Mouse (Mus musculus) activated CD4-positive, CD25-positive, alpha-beta regulatory T cell, adult 9 weeks (primary cell): ENCODE results near the gene Srebf2. TPM values are rescaled to one million over a fixed set of nuclear protein-coding genes. Genes with fewer than 3 reads are reported as not detected.

ENCODE experiments used
- polyA plus RNA-seq: library from polyadenylated mRNA; unstranded; fragments of 100-300 nt; shearing (Covaris generic); gene quantifications from one replicate; pipeline ENCODE4 v1.2.1, GENCODE M21; 2017

Gene Srebf2
- polyA plus RNA-seq, result 169 TPM

DNA sequence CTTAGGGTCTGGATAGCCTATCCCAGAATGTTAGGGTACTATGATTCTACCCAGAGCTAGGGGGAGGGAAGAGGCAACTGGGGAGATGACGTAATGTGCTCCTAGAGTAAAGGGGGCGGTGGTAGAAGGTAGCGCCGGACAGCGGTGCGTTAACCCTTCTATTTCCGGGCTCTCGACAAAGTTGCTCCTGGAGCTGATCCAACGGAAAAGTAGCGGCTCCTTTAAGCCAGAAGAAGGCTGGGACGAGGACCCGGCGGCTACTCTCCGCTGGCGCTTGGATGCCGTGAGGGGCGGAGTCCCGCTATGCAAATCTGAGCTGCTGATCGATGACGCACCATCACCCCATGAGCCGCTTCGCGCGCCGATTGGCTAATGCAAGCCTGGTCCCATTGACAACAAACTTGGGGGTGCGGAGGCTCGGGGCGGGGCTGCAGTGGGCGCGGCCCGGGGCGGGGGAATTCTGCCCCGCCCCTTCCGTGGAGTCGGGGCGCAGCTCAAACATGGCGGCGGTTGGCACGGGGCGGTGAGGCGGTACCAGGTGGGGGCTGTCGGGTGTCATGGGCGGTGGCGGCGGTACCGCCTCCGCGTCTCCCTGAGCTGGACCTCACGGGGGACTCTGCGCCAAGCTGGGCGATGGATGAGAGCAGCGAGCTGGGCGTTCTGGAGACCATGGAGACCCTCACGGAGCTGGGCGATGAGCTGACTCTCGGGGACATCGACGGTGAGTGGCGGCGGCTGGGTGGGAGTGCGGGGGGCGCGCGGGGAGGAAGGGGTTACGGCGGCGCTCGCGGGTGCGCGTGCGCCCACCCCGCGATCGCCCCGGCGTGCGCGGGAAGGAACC, at the start of gene Srebf2:
Gene Srebf2 (plus strand): TSS at position 412 of the 841 bp plus-strand sequence.

DNA sequence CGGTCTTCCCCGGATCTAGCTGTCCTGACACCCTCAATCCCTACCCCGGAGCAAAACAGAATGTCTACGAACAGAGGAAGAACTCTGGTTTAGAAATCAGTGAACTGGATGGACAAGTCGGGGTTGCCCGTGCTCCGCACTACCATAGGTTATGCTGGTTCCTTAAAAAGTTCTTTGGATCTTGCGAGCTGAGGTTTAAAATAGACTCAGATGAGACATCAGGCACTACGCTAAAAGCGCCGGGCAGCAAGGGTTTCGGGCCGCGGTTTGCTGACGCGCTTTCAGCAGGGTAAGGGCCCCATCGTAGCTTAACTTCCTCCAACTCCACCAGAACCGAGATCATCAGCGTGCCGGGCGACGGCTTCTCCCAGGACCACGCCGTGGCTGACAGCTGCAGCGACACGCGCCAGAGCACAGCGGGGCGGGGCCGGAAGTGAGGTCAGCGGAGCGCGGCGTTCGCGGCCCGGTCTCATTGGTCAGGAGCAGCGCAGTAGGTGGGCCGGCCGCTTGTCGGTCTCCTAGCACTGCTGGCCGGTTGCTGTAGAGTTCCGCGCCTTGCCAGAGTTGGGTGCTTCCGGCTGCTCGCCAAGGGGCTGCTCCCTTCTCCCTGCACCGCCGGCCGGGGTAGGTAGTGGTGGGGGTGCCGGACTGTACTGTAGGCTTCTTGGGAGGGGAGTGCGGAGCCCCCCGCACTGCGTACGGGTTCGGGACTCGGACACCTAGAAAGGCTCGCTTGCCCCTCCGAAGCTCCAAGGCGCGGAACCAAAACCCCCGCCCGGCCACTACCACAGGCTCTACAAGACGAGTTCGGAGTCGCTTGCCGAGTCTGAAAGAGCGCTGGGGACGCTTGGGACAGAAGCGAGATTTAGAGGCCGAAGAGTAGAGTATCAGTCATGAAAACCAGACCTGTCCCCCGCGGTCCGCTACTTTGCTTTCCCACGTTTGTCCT, 19.3 kb upstream of the Srebf2 start, which contains the start of gene Ccdc134:
Gene Ccdc134 (plus strand): TSS at position 497 of the 949 bp plus-strand sequence.

DNA sequence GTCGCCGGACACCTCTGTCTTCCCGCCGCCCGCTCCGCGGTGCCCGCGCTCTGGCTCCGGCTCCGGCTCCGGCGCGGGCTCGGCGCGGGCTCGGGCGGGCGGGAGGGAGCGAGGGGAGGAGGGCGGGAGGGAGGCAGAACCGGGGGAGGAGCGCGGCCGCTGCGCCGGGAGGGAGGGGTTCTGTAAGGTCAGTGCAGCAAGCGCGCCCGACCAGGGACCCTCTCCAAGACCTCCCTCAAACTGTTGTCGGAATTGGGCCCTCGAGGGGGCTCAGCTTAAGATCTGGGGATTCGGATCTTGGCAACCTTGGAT, 65.7 kb downstream of the Srebf2 start, which contains the start of gene Shisa8:
Gene Shisa8 (minus strand): TSS at position 64 of the 312 bp plus-strand sequence.

DNA sequence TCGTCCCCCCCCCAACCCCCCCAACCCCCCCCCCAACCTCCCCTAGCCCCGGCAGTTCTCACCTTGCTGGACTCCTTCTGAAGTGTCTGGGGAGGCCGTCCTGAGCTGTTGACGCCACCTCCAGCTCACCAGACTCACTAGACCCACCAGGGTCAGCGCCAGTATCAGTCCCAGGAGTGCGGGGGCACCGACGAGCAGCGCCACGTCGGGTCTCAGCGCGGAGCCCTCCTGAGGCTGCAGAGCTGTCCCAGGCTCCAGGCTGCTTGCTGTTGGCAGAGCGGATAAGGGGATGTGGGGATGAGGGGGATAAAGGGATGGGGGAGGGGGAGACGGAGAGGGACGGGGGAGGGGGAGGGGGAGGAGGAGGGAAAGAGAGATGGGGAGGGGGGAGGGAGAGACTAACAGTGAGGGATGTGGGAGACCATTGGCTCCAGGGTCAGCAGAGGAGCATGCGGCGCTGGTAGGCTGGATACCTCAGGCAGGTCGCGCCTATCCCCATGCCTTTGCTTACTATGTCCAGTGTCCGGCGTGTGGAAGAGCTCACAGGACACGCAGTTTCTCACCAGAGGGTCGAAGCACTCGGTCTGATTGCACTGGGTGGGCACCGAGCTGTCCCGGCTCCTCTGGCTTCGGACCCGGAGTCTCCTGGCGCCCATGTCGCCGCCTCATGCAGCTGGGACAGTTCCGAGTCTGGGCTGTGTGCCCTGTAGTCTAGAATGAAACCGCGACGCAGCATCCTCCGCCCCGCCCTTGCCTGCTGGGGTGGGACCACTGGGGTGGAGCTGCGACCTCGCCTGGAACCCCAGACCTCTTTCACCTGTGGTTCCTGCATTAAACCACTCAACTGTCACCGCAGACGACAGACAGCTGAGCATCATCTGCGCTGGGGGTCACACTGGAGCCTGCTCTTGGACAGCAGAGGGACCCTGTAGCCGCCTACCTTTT, 76.9 kb downstream of the Srebf2 start, which contains the start of gene Tnfrsf13c:
Gene Tnfrsf13c (minus strand): TSS at position 713 of the 945 bp plus-strand sequence.

DNA sequence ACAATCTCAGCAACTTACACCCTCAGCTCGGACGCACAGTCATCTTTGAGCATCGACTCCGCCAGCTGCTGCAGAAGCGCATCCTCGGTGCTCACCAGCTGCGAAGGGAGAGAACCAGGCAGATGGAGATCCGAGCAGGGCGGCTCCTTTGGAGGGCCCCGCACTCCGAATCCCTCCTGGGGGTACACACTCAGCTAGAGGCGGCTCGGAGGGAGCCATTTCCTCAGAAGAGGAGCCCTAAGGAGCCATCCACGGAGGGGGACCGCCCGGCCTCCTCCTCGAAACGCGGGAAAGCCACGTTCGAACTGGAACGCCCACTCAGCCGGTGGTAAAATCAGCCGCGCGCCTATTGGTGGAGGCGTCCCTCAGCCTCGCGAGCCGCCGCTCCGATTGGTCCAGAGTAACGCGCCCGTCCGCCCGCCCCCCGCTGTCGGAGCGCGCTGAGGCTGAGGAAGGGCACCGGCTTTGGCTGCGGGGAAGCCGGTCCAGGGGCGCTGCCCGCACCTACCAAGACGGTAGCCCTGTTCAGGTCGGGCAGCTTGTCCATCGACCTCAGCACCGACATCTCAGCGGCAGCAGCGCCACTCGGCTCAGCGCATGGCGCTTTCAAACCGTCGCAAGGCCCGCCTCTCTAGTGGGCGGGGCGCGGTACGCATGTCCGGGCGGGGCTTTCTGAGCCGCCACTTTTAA, 97.3 kb downstream of the Srebf2 start, which contains the start of gene Cenpm:
Gene Cenpm (minus strand): TSS at position 634 of the 690 bp plus-strand sequence.

DNA sequence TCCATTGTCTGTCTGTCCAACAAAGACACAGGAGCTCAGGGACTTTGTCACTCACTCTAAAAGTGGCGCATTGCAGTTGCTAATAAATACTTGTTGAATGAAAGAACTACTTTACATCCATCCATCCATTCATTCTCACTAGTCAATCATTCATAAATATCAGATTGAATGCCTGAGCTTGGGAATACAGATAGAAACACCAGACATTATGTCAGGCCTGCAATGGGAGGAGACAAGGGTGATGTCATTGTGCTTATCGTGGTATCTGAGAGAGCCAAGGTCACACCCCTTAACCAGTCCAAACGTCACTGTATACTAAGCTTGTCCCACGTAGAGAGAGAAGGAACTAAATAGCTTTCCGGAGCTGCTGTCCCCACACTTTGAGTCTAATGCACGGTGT, 105.1 kb downstream of the Srebf2 start, which contains the start of gene 1500009C09Rik:
Gene 1500009C09Rik (plus strand): TSS at position 301 of the 400 bp plus-strand sequence.

Other genes with a start within 250 kb of the Srebf2 start
- gene Polr3h, start 220.9 kb upstream of the Srebf2 start, polyA plus RNA-seq, result 36.9 TPM
- not detected for gene Csdc2, start 210.4 kb upstream of the Srebf2 start, polyA plus RNA-seq
- 10.6 TPM for gene Pmm1, start 186.3 kb upstream of the Srebf2 start, polyA plus RNA-seq
- gene 1700029P11Rik, start 166.6 kb upstream of the Srebf2 start, polyA plus RNA-seq, result not detected
- 73.3 TPM for gene Xrcc6, start 159.3 kb upstream of the Srebf2 start, polyA plus RNA-seq
- 34.1 TPM for gene Desi1, start 113.3 kb upstream of the Srebf2 start, polyA plus RNA-seq
- 188 TPM for gene Snu13, start 99.6 kb upstream of the Srebf2 start, polyA plus RNA-seq
- gene 4930407I10Rik, start 88.0 kb upstream of the Srebf2 start, polyA plus RNA-seq, result not detected
- gene Mei1, start 77.2 kb upstream of the Srebf2 start, polyA plus RNA-seq, result 0.09 TPM
- gene Ccdc134, start 19.3 kb upstream of the Srebf2 start, polyA plus RNA-seq, result 32.2 TPM
- not detected for gene Shisa8, start 65.6 kb downstream of the Srebf2 start, polyA plus RNA-seq
- 2.2 TPM for gene Tnfrsf13c, start 77.2 kb downstream of the Srebf2 start, polyA plus RNA-seq
- gene Cenpm, start 97.6 kb downstream of the Srebf2 start, polyA plus RNA-seq, result 5.3 TPM
- not detected for gene 1500009C09Rik, start 105.2 kb downstream of the Srebf2 start, polyA plus RNA-seq
- gene Sept3, start 127.7 kb downstream of the Srebf2 start, polyA plus RNA-seq, result not detected
- not detected for gene Wbp2nl, start 151.8 kb downstream of the Srebf2 start, polyA plus RNA-seq
- 60.5 TPM for gene Naga, start 191.7 kb downstream of the Srebf2 start, polyA plus RNA-seq
- 5.0 TPM for gene Pheta2, start 191.8 kb downstream of the Srebf2 start, polyA plus RNA-seq
- 231 TPM for gene Smdt1, start 191.8 kb downstream of the Srebf2 start, polyA plus RNA-seq
- 359 TPM for gene Ndufa6, start 207.1 kb downstream of the Srebf2 start, polyA plus RNA-seq
- gene Cyp2d22, start 233.1 kb downstream of the Srebf2 start, polyA plus RNA-seq, result 7.4 TPM
- gene Cyp2d11, start 246.8 kb downstream of the Srebf2 start, polyA plus RNA-seq, result not detected